Mouse (Mus musculus) testis, postnatal 14 days (tissue): ENCODE results near the gene Zmynd19.

Experiments
- DNase-seq: peaks from one replicate; pipeline ENCODE4 v3.0.0; 2021; ENCODE audit warnings: low spot score

The Zmynd19 gene

DNA sequence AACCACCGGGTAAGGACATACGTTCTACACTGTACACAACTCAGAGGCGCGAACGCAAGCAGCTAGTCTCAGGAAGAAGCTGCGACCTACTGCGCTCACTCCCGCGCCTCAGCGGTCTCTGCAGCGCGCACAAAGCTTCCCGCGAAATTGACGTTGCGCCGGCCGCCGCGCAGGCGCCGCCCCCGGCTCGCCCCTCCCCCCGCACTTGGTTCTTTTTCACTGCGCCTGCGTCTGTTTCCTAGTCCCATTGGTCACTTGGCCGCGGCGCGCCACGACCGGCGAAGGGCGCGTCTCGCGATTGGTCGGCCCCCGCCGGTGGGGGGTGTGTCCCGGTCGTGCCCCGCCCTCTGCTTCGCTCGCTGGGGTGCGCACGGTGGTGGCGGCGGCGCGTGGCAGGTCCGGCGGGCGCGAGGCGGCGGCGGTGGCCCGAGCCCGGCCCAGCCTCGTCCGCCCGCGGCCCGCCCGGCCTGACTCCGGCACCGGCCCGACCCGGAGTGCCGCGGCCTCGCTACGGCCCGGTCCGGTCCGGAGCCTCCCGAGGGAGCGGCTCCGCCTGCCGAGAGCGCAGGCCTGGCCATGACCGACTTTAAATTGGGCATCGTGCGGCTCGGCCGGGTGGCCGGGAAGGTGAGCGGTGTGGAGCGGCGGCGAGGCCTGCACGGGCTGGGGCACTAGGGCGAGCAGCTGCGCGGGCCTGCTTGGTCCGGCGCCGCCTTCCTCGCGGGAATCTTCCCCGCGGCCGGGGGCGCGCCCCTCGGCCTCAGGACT is at the start of gene Zmynd19:
Gene Zmynd19, plus strand, starts transcription at position 372 of the 768 bp plus-strand sequence.
- peak; percentile 98 for DNase-seq

DNA sequence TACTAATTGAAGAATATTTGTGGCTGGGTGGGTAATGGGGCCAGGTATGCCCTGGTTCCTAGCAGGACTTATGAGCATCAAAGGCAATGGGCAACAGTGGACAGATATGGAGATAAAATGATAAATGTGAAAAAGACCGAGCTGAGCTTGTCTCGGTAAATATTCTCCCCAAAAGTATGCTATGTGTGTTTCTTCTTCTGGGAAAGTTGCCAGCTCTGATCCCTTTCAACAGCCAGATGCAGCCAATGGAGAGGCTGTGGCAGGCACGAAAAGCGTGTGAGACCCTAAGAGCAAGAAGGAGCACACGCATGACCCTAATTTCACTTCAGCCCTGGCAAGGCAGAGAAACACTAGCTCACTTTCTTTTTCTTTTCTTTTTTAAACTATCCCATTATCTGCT is 48.5 kb upstream of the Zmynd19 start:
- DNase-seq, result no peak

DNA sequence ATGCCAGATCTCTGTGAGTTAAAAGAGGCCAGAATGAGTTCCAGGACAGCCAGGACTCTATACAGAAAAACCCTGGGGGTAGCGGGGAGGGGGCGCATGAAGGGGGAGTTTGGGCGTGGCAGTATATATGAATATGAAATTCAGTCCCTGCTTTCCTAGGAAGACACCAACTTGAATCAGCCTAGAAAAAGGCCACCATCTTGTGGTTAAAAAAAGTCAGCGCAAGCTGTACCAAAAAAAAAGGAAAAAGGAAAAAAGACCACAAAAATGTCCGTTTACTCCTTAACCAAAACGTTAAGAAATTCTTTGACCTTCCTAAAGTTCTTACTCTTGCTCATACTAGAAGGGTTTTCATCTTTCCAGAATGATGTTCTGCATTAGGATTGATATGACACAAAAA is 46.6 kb upstream of the Zmynd19 start:
- no peak for DNase-seq

DNA sequence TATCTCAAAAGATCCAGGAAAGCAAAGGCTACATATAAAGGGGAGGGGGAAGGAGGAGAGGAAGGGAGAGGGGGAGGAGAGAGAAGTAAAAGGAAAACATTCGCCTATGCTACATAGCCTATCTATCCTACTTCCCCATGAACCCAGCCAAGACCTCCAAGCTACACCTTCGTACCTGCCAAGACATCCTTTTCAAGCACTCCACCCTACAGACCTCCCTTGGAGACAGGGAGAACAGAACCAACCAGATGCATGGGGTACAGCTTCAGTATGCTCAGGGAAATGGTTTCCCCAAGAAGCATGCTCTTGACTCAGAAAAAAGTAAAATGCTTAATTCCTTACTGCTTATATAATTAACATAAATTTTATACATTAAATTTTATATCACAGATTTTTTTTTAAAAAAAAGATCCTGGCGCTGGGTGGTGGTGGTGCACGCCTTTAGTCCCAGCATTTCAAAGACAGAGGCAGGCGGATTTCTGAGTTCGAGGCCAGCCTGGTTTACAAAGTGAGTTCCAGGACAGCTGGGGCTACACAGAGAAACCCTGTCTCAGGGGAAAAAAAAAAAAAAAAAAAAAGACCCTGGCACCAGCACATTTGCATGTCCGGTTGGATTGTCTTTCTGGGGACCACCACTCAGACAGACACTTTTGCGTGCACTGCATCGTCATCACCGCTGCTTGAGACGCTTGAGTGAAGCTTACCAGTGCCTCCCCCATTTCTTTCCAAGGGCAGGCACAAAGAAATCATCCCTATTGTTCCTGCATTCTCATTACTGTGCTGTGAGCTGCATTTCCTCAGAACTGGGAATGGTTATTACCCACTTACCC is 44.6 kb upstream of the Zmynd19 start:
- no peak for DNase-seq

DNA sequence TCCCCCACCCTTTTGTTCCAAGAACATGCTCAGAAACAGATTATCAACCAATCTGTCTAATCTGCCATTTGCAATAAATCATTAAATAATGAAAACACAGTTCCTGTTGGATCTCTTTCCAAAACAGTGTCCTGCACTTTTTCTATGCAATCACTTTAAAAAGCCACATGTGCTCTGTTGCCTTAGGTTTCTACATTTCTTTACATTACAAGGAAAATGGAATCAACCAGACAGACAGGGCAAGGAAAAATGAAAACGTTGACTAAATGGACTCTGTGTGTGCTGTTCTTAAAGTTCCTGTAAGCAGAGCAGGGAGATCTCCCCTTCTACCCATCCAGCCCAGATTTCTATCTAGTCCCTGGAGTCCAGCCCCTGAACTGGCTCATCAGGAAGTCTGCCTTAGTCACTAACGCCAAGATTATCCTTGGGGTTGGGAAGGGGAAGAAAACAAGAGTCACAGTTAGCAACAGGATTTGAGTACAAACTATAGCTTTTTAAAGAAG is 43.9 kb upstream of the Zmynd19 start:
- DNase-seq, result no peak

DNA sequence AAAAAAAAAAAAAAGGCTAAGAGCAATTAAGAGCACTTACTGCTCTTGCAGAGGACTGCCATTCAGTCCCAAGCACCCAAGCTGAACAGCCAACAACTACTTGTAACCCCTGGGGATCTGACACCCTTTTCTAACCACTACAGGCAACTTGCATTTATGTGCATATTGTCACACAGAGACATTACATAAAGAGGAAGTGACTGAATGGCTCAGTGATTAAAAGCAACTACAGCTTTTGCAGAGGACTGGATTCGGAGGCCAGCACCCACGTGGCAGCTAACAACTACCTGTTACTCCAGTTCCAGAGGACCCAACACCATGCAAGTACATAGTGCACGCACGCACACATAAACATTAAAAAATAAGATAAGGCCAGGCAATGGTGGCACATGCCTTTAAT is 39.1 kb upstream of the Zmynd19 start:
- no peak for DNase-seq

DNA sequence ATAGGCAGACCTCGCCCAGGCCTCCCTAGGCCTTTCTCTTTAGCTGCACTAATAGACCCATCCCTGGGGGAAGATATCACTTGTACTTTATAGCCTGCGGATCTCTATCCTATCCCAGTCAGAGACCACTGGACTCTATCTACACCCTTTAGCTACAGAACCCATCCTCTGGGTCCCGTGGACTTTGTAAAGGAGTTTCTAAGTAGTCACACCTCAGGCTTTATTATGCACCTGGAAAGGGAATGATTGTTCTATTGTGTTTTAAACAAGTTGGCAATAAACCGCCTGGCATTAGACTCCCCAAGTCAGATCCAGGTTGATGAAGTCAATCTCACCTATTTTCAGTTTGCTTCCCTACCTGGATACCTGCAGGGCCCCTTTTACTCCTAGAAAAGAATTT is 37.4 kb upstream of the Zmynd19 start:
- DNase-seq, result no peak

DNA sequence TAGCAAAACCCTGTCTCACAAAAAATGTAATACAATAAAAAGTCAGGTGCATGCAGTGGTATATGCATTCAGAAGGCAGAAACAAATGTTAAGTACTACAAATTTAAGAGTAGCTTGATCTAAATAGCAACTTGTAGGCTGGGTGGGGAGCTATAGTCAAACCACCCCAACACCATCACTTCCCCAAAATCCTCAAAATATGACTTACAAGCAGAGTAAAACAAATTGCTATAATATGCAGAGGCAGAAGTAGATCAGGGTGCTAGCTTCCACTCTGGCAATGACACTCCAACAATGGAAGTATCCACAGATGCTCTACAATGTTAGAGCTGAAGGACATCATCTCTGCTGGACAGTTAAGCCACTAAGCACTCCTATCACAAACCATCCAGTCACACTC is 37.0 kb upstream of the Zmynd19 start:
- DNase-seq, result no peak

DNA sequence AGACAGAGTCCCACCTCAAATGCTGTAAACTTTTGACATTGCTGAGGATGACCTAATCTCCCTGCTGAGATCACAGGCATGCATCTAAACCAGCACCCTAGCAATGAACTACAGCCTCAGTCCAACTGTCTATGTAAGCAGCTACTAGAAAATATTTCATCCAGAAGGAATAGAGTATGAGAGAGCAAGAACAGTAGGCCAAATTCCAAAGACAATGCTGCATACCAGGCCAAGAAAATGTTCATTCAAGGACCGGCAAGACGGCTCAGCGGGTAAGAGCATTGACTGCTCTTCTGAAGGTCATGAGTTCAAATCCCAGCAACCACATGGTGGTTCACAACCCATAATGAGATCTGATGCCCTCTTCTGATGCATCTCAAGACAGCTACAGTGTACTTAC is 34.8 kb upstream of the Zmynd19 start:
- no peak for DNase-seq

DNA sequence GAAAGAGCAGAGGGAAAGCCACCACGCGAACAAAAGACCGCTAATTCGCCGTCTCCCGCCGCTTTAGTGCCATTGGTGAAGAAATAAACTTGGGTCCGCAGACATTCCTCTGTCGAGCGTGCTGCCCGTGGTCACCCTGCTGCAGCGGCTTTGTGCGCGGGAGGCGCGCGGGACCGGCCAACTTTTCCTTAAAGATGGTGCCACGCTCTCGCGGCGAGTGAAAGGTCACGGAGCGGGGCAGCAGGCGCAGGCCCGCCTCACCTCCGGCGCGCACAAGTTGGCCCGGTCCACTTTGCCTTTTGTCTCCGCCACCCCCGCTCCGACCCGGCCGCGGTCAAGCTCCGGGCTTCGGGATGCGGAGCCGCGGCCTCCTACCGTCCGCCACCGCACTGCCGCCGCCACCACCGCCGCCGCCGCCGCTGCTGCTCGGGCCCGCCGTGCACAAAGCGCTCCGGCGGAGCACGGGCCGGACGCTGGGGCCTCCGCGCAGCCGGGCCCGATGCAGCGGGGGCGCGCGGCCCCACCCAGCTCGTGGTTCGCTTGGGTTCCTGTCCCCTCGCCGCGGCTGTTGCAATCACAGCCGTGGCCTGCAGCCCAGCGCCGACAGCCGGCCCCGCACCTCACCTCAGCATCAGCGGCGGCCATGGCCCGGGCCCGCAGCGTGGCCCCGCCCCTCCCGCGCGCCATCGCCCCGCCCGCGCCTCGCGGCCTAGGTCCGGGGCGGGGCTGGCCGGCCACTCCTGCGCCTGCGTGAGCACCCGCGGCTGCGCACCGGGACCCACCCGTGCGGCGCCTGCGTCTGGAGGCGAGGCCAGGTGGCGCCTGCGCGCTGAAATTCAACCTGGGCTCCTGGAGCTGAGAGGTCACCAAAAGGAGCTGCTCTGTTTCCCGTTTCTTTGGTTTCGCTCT is 30.4 kb upstream of the Zmynd19 start, which contains the start of gene Ehmt1:
Gene Ehmt1, minus strand, starts transcription at position 685 of the 909 bp plus-strand sequence.
- peak; percentile 95 for DNase-seq

DNA sequence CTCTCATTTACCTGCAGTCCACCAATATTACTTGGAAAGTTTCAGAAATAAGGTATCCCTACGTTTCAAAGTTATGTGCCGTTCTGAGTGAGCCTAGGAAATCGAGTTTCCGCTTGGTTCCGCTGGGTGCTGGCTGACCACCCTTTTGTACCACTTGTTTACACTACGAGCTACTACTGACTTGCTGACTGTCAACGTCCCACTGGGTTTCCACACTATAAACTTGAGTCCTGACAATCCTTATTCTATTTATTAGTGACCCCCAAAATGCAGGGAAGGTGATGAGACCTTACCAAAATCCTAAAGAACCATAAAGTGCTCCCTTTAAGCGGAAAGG is 29.8 kb upstream of the Zmynd19 start:
- DNase-seq, result no peak

DNA sequence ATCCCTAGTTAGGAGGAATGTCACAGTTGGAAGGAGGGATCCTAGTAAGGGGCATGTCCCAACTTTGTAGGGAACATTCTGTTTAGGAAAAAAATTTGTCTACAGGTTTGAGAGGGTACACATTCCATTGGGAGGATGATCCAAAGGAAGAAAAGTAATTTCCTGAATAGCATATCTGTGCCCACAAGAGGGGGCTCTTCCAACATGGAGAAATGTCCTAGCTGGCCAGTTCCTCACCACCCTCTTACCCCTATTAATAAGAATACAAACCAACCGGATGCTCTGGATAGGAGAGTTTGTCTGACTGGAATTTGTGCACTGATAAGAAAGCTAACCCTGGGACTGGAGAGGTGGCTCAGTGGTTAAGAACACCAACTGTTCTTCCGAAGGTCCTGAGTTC is 26.0 kb upstream of the Zmynd19 start:
- no peak for DNase-seq

DNA sequence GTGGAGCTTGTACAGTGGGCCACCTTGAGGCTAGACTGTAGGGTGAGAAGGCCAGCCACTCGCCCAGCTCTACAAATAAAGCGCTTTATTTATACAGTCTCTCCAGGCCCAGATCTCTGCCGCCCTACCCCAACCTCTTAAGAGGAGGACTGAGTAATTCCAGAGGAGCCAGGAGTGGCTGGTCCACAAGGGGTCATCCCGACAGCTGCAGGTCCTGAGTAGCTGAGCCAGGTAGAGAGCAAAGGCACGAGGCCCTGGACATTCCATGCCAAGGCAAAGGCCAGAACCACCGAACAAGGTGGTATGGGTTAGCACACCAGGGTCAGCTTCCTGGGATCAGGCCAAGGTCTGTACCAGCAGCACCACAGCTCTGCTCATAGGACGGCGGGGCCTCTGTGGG is 24.3 kb upstream of the Zmynd19 start:
- DNase-seq, result no peak

DNA sequence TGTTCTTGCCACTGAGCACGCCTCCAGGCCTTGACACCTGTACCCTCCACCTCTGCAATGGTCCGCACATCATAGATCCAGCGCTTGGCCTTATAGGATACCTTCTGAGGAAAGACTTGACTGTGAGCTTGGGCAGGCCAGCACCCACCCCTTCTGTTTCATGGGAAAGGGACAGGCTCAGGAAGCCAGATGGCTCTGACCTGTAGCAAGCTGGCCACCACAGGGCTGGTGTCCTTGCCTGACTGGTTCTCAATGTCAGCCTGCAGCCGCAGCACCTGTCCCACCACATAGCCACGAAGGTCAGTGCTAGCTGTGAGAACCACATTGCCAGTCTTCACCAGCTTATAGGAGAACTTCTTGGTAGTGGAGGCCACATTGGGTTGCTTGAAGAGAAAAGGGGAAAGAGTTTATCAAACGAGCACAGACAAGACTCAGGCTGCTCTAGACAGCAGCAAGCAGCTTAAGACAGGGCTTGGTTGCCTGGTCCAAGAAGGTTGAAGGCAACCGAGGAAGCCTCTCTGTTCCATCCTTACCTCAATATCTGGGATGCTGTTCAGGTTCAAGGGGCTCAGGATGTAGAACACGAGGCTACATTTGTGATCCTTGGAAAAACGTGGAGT is 23.1 kb upstream of the Zmynd19 start:
- DNase-seq, result no peak

DNA sequence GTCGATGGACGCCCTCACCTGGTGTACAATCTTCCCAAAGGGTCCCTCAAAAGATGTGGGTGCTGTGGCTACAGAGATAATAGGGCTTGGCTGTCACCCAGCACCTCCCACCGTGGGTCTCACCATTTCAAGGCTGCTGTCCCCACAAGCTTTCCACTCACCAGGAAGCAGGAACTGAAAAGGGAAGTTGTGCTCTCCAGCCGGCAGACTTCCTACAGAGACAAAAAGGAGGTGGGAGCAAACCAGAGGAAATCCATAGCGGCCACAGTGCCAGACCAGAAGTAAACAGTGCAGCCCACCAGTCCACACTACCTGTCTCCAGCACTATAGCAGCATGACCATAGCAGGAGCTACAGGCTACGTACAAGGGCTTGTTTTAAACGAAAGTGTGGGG is 22.6 kb upstream of the Zmynd19 start:
- DNase-seq, result no peak

DNA sequence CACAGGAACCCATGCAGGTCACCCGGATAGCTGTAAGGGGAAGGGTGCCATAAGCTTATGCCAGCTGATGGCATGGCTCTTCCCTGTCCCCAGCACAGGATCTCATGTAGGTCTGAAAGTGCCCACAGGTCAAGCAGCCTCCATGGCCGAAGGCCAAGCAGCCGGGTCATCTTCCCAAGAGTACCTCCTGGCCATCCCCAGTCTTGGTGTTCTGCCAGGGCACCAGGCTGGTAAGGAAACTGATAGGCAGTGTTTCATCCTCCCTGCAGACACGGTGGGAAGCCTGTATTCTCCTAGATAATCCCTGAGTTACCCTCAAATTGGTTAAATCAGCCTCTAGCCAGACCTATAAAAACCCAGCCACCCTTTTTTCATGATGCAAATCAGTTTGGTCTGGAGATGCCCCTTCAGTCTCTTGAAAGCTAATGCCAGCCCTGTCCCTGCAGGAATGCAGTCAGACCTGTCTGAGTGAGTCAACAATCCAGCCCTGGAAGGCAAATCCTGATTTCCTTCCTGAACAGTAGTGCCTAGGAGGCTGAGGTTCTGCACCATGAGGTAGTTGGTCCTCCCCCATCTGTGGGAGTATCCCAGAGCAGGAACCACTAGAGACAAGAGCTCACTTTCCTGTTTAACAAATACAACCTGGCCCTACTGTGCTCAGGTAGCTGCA is 21.6 kb upstream of the Zmynd19 start:
- peak; percentile 51 for DNase-seq

DNA sequence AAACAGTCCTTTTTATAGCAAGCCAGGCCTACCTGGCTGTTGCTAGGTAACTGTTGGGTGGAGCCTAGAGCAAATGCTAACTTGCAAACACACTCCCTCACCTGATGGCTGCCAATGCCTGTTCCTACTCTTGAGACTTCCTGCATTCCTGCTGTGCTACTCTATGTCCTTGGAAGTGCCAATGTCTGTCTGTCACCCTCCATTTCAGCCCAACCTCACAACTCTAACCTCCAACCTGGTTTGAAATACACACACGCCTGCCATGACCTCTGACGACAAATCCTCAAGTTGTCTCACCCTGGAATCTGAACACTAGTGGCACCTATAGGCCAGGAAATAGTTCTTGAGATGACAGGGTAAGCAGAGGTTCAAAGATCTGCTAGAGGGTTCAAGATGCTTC is 20.5 kb upstream of the Zmynd19 start:
- no peak for DNase-seq

DNA sequence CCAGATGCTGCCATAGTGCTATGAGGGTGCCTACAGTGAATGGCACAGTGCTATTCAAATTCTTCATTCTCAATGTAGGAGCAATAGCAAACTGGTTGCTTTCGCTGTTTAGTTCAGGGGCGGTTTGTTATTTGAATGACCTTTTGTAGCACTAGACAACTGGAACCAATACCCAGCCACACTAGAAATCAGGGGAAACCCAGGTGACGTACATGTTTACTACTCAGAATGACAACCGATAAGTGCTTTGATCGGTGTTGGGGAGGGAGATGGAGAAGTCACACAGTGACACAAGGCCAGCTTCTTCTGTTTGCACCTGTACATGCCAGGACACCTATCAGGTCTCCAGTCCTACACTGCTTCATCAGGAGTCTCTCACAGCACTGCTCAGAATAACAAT is 20.0 kb upstream of the Zmynd19 start:
- no peak for DNase-seq

DNA sequence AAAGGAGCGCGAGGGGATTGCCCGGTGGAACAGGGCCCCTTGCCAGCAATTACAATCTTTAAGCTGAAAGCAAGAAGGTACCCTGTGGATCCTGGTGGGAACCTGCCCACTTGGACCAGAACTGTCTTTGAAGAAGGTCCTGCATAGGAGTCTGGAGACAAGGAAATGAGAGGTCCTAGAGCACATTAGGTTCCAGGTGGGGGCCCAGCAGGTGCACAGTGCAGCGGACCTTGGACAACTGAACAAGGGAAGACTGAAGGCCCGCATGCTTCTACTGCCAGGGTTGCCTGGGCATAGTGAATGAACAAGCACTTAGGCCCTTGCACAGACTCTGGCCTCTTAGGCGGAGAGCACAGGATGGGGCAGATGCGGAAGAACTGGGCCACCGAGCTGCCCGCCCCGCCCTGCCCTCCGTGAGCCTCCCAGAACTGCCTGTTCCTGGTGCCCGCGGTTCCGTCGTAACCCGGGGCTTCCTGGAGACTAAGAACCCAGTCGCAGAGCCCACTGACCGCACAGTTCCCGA is 15.1 kb upstream of the Zmynd19 start:
- no peak for DNase-seq

DNA sequence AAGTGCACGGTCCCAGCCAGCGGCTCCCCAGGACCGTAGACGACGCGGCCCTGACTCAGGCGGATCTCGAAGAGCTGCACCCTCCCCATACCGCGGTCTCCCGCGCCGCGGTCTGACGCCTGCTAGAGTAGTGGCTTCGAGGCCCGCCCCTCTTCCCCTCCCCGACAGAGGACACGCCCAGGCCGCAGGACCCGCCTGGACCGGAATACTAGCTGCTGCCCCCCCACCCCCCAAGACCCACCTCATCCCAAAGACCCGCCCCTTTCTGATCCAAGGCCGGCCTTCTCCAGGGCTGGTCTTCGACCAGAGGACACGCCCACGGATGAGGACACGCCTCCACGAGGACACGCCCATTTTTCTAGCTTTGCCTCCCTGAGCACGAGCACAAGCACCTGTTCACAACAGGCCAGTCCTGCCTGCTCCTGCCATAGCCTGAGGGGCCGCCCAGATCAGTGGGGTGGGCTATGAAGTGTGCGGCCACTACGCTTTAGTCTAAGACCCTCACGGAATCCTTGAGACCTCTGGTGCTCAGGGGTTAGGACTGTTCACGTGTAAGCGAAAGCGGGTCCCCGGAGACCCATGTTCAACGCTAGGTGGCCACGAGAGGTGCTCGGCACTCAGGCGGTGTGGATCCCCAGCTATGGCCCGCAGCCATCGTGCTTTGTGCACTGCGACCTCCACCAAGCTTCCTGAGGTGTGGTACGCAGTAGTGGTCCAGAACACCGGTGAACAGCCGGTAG is 14.4 kb upstream of the Zmynd19 start, which contains the start of gene Arrdc1:
Gene Arrdc1, minus strand, starts transcription at position 196 of the 740 bp plus-strand sequence.
- DNase-seq, result peak; percentile 96
